Mouse (Mus musculus) forebrain, embryonic 16.5 days (tissue): ENCODE data around the gene 4930402H24Rik. TPM values are rescaled to one million over a fixed set of nuclear protein-coding genes. Genes with fewer than 3 reads are reported as not detected.

Experiments
- ATAC-seq: fragments of 200-750 bp; cut with Nextera tagmentation; 2 replicates; pipeline ENCODE4 v1.8.0; 2017; ENCODE audit warnings: mild to moderate bottlenecking, moderate library complexity
- H3K27ac ChIP-seq: fragments of 300-500 bp; sonication (generic); 2 replicates; pipeline ENCODE4 v1.5.1; 2014; ENCODE audit warnings: low read length, control low read depth
- H3K27me3 ChIP-seq: fragments of 300-500 bp; sonication (generic); replicated peaks from 2 replicates; pipeline ENCODE4 v1.6.1; 2014; ENCODE audit warnings: low read length; ENCODE audit not compliant: control insufficient read depth, insufficient read depth
- H3K36me3 ChIP-seq: fragments of 300-500 bp; sonication (generic); 2 replicates; pipeline ENCODE4 v1.6.1; 2014; ENCODE audit not compliant: control insufficient read depth, insufficient read depth
- H3K4me1 ChIP-seq: fragments of 300-500 bp; sonication (generic); replicated peaks from 2 replicates; pipeline ENCODE4 v1.6.1; 2014; ENCODE audit warnings: low read length; ENCODE audit not compliant: control insufficient read depth, insufficient read depth
- H3K4me2 ChIP-seq: fragments of 300-500 bp; sonication (generic); 2 replicates; pipeline ENCODE4 v1.6.1; 2014; ENCODE audit warnings: mild to moderate bottlenecking, low read length, control low read depth
- H3K4me3 ChIP-seq: fragments of 300-500 bp; sonication (generic); replicated peaks from 2 replicates; pipeline ENCODE4 v1.5.1; 2014; ENCODE audit warnings: mild to moderate bottlenecking, low read length, control low read depth
- H3K9ac ChIP-seq: fragments of 300-500 bp; sonication (generic); replicated peaks from 2 replicates; pipeline ENCODE4 v1.6.1; 2014; ENCODE audit warnings: low read depth, low read length, control low read depth
- H3K9me3 ChIP-seq: fragments of 300-500 bp; sonication (generic); 2 replicates; pipeline ENCODE4 v1.6.1; 2016; ENCODE audit warnings: low read length; ENCODE audit not compliant: control insufficient read depth
- WGBS: fragments of 180-500 bp; shearing (Covaris S2); extraction: QIAGEN DNeasy Blood & Tissue Kit; methylation state at CpG from one replicate; pipeline ENCODE4 v1.1.7; 2014; 5-methylcytosine and 5-hydroxymethylcytosine counted together
- polyA plus RNA-seq: library from polyadenylated mRNA; unstranded; fragments of >200 nt; fragmentation: Nextera tagmentation; extraction: Ambion mirVana; gene quantifications from 2 replicates; pipeline ENCODE4 v1.2.1, GENCODE M21; 2015

4930402H24Rik gene
- polyA plus RNA-seq, 1 experiment from 2014 or later = 109 TPM

DNA sequence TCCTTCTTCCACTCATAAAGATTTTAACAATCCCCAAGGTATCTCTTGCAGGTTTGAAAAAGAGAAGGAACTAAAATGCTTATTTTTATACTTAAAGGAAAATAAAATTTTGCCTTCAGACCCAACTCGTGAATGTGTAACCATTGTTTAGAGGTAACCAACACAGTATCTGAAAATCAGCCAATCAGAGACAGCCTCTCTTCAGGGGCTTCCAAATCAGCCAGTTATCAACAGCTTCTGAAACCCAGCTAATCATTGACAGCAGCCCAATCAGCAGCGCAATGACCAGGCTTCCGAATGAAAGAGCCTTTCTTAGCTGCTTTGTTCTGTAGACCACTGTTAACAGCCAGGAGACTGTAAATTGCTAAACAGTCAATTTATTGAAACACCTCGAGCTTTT lies 65.4 kb downstream of the 4930402H24Rik start:
- WGBS = under 1% methylated on average over 4 of the region's 4 CpGs
- peak overlapping the region; percentile 94 for H3K27ac ChIP-seq
- peak overlapping the region; percentile 27 for H3K4me3 ChIP-seq
- H3K36me3 ChIP-seq = no peaks in the 10 kb centered on the region
- peak overlapping the region; percentile 54 for H3K9ac ChIP-seq
- no peaks in the 10 kb centered on the region for H3K27me3 ChIP-seq
- H3K4me1 ChIP-seq = peaks cover 26% of the 10 kb centered on the region
- H3K9me3 ChIP-seq = no peaks in the 10 kb centered on the region
- peak; percentile 81 for ATAC-seq
- peak overlapping the region; percentile 65 for H3K4me2 ChIP-seq

DNA sequence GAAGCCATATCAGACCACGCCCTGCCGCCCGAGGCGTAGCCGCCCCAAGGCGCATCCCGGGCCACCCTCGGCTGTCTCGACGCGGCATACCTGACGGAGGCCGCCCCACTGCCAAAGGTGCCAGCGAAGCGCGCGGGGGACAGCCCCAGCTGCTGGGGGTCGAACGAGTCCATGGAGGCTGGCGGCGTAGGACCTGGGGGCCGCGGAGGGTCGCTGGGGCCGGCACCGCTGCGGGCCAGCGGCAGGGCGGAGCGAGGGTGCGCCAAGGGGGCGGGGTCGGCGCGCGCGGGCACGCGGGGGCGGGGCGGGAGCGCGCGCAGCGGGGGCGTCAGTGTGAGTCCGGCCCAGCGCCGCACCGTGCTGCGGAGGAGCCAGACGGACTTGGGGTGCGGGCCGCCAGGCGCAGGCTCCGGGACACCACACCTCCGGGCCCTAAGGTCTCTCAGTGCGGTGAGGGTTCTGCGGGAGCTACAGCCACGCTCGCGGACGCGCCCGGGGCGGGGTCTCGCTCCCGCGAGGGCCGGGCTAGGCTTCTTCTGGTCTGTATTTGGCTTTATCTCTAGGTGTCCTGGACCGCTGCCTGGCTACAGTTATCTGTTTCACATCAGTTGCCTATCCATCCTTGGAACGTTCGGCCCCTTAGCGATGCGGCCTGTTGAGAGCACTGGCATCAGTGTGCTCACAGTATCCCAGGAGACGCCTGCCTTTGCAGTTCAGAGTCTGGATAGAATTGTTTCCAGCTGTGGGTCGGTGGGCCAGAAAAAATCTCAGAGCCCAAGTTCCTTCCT lies 66.1 kb downstream of the 4930402H24Rik start:
- Histone ChIP-seq H3K9ac (peak overlapping the region; percentile 94), H3K27me3 (no peaks in the 10 kb centered on the region), H3K36me3 (no peaks in the 10 kb centered on the region), H3K4me2 (peak overlapping the region; percentile 65), H3K9me3 (no peaks in the 10 kb centered on the region), H3K4me3 (peak overlapping the region; percentile 58), H3K27ac (peak overlapping the region; percentile 98), H3K4me1 (peaks cover 26% of the 10 kb centered on the region)
- under 1% methylated on average over 66 of the region's 77 CpGs for WGBS
- ATAC-seq = peak; percentile 77

DNA sequence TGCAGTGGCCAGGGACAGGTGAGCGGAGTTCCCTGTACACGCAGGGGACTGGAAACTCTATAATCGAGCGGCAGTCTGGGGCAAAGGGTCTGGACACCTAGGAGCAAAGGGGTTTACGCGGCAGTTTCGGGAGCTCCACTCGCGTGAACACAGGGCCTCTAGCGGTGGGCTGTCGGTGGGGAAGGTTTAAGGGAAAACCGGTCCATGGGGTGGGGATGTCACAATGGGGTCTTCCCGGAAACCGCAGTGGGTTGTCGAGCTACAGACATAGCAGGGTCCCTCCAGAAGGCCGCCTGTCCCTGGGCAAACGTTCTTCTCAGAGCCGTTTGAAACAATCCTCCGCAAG lies 66.7 kb downstream of the 4930402H24Rik start:
- under 1% methylated on average over 19 of the region's 19 CpGs for WGBS
- H3K9ac ChIP-seq = peak overlapping the region; percentile 94
- H3K36me3 ChIP-seq = no peaks in the 10 kb centered on the region
- H3K4me1 ChIP-seq = peaks cover 28% of the 10 kb centered on the region
- H3K4me2 ChIP-seq = peak overlapping the region; percentile 65
- H3K27ac ChIP-seq = peak overlapping the region; percentile 98
- ATAC-seq = peak; percentile 56
- no peaks in the 10 kb centered on the region for H3K9me3 ChIP-seq
- peak overlapping the region; percentile 58 for H3K4me3 ChIP-seq
- H3K27me3 ChIP-seq = no peaks in the 10 kb centered on the region

DNA sequence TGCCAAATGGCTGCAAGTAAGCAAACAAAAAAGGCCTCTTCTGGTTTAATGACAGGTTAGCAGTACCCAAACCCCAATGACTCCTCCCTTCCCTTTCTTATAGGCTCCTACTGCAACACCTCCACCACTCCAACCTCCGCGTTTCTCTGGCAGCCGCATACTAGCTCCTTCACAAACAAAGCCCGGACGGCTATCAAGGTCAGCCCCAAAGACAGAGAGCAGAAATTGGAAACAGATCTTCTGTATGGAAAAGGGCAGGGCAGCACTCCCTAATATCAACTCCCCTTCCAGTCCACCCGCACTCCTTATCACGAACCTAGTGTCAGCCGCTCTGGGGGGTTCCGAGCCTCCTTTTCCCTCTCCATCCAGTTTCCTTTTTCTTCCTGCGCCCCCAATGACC lies 67.1 kb downstream of the 4930402H24Rik start:
- no peaks in the 10 kb centered on the region for H3K27me3 ChIP-seq

DNA sequence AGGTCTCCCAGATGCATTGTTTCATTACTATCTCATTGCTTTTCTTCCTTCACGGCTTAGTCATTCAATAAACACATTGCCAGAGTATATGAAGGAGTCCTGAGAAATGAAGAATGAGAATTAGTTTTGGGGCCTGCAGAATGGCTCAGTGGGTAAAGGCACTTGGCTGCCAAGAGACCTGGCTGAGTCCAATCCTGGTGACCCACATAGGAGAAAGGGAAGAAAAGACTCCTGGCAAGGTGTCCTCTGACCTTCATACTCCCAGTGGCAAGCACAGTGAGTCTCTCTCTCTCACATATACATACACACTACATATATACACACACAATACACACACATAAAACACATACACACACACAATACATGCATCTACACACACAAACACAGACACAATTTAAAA lies 68.1 kb downstream of the 4930402H24Rik start:
- no peaks in the 10 kb centered on the region for H3K36me3 ChIP-seq
- no peak for ATAC-seq
- H3K4me3 ChIP-seq = peak overlapping the region; percentile 58
- H3K27me3 ChIP-seq = no peaks in the 10 kb centered on the region
- no peaks in the 10 kb centered on the region for H3K9me3 ChIP-seq
- H3K4me1 ChIP-seq = peaks cover 33% of the 10 kb centered on the region
- WGBS = 81% methylated on average over 1 of the region's 1 CpGs
- peak overlapping the region; percentile 65 for H3K4me2 ChIP-seq
- 0 out of 2 replicates have a peak overlapping the region, but pooled peaks have one; percentile 15 for H3K27ac ChIP-seq
- peak overlapping the region; percentile 94 for H3K9ac ChIP-seq

More for the DNA sequence above, 67.1 kb downstream of the 4930402H24Rik start:
- no peaks in the 10 kb centered on the region for H3K36me3 ChIP-seq
- no peaks in the 10 kb centered on the region for H3K9me3 ChIP-seq
- H3K4me1 ChIP-seq = peaks cover 28% of the 10 kb centered on the region
- peak overlapping the region; percentile 94 for H3K9ac ChIP-seq
- peak overlapping the region; percentile 65 for H3K4me2 ChIP-seq
- H3K4me3 ChIP-seq = peak overlapping the region; percentile 58
- ATAC-seq = peak; percentile 13; the same call in 1 of the 2 replicates
- H3K27ac ChIP-seq = peak overlapping the region; percentile 98
- WGBS = 1% methylated on average over 10 of the region's 10 CpGs

DNA sequence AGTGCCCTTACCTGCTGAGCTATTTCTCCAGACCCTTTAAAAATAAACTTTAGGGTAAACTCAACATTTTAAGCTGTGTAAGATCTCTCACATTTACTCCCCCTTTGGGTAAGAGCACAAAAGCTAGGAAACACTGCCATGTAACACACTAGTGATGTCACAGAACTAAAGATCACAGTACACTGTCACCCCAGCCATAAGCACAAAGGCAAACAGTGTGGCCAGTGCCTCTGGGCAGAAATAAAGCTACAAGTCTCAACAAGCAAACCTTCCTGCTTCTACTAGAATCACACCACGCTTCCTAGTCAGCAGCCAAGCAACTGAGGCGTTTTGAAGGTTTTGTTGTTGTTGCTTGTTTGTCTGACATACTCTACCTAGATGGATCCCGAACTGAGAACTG lies 72.5 kb downstream of the 4930402H24Rik start:
- Histone ChIP-seq H3K9ac (no peak overlapping the region), H3K36me3 (no peaks in the 10 kb centered on the region), H3K9me3 (no peaks in the 10 kb centered on the region), H3K4me2 (no peak overlapping the region), H3K27ac (no peak overlapping the region), H3K4me3 (no peak overlapping the region), H3K27me3 (no peaks in the 10 kb centered on the region), H3K4me1 (peaks cover 25% of the 10 kb centered on the region)
- no peak for ATAC-seq
- WGBS = 88% methylated on average over 3 of the region's 3 CpGs

DNA sequence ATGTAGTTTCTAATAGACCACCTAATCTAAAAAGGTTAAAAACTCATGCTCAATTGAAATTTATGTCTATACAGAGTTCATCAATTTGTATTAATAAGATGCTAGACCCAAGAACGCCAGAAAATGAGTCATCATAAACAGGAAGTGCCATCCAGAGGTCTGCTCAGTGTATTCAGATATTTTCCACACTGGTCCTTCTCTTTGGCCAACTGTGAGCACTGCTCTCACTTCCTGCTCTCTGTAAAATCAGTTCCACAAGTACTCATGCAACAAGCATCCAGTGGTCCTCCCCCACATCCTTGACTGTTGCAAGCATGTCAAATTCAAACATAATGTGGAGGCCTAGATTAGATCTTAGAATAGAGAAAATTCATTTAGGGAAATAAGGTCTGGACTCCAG lies 73.6 kb downstream of the 4930402H24Rik start:
- H3K36me3 ChIP-seq = no peaks in the 10 kb centered on the region
- H3K9me3 ChIP-seq = no peaks in the 10 kb centered on the region
- peaks cover 14% of the 10 kb centered on the region for H3K4me1 ChIP-seq
- H3K27me3 ChIP-seq = no peaks in the 10 kb centered on the region
- H3K9ac ChIP-seq = no peak overlapping the region
- no peak overlapping the region for H3K27ac ChIP-seq
- H3K4me3 ChIP-seq = no peak overlapping the region
- 97% methylated on average over 1 of the region's 1 CpGs for WGBS
- H3K4me2 ChIP-seq = no peak overlapping the region
- no peak for ATAC-seq

DNA sequence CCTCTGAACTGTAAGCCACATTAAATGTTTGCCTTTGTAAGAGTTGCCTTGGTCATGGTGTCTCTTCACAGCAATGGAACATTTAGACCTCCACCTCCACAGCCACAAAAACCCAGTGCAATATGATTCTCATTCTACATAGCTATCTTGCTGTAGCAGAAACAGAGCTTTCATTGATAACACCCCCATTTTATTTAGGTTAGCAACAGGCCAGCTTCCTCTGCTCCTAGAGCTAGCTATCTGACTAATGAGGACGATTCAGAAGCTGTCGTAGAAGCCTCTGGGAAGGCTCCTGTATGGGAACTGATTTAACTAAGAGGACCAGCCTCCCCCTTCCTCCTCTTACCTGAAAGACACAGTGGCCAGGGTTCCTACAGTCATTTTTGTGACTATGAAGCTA lies 74.2 kb downstream of the 4930402H24Rik start:
- Histone ChIP-seq H3K9me3 (no peaks in the 10 kb centered on the region), H3K27ac (no peak overlapping the region), H3K4me1 (peaks cover 8% of the 10 kb centered on the region), H3K36me3 (no peaks in the 10 kb centered on the region), H3K9ac (no peak overlapping the region), H3K4me3 (no peak overlapping the region), H3K27me3 (no peaks in the 10 kb centered on the region), H3K4me2 (no peak overlapping the region)
- no peak for ATAC-seq
- 87% methylated on average over 2 of the region's 2 CpGs for WGBS

DNA sequence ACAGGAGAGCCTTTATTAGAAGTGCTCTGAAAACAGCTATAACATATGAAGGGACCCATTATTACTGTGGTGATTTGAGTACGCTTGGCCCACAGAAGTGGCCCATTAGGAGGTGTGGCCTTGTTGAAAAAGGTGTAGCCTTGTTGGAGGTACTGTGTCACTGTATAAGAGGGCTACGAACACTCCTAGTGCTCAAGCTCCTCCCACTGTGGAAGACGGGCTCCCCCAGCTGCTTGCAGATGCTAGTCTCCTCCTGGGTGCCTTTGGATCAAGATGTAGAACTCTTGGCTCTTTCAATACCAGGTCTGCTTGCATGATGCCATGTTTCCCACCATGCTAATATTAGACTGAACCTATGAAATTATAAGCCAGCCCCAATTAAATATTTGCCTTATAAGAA lies 76.0 kb downstream of the 4930402H24Rik start:
- Histone ChIP-seq H3K4me1 (peaks cover 7% of the 10 kb centered on the region), H3K4me3 (no peak overlapping the region), H3K27me3 (no peaks in the 10 kb centered on the region), H3K36me3 (no peaks in the 10 kb centered on the region), H3K9ac (no peak overlapping the region), H3K27ac (no peak overlapping the region), H3K4me2 (no peak overlapping the region), H3K9me3 (no peaks in the 10 kb centered on the region)
- no peak for ATAC-seq
- 92% methylated on average over 3 of the region's 3 CpGs for WGBS
